Mouse (Mus musculus) thymus, postnatal 14 days (tissue): Measurements from ENCODE around the gene Hspb8.

Experiments
- DNase-seq: peaks from one replicate; pipeline ENCODE4 v3.0.0; 2021

Hspb8 gene

GRCm38 (mm10) chr5:116422699-116423201 is at the start of gene Hspb8:
Gene Hspb8, minus strand, starts transcription at chr5:116422864.
- DNase-seq: no peak

DNA sequence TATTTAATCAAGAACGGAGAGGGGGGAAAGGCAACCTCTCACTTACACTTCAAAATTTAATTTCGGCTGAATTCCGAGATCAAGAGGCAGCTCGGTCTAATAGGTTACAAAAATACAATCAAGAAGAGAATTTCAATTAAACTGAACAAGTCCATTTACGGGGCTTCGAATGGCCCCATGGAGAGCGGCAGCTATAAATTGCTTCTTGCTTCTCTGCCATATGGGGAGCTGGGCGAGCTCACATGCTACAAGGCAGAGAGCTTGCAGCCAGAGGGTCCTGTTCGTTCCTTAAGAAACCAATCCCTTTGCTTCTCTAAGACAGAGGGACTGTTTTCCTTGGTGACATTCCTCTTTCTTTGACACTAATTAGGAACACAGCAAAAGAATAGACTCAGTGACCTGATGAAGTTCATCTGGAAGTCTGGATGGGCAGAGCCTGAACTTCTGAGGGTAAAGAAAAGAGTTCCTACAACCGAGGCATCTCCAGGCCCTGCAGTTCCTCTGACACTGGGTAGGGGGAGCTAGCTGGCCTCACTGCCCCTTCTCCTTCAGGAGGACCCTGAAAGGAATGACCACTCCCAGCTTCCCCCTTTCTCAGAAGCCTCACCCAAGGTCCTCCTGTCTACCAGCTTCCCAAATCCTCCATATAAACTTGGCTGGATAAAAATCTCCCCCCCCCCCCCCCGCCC is 38.8 kb upstream of the Hspb8 start:
- peak; percentile 6 for DNase-seq

DNA sequence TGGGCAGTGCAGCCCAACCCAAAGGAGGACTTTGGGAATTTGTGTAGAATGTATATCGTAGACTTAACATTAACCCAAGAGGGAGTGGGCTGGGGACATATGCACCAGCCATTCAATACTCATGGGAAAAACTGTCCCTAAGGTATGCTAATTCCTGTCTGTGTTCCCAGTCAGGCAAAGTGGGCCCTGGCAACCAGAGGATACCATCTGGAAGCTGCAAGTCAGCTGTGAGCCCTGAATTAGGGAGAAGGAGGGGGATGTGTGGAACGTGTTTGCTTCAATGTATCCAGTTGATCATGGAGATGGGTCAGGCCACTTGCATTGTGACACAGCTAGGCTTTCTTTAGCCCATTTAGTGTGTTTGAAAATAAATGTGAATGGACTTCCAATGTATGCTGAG is 37.3 kb upstream of the Hspb8 start:
- no peak for DNase-seq

- DNase-seq: no peak
These were observed 35.1 kb upstream of the Hspb8 start for GRCm38 (mm10) chr5:116457791-116458190.

GRCm38 (mm10) chr5:116456796-116457515 is 34.3 kb upstream of the Hspb8 start:
- DNase-seq: no peak

DNA sequence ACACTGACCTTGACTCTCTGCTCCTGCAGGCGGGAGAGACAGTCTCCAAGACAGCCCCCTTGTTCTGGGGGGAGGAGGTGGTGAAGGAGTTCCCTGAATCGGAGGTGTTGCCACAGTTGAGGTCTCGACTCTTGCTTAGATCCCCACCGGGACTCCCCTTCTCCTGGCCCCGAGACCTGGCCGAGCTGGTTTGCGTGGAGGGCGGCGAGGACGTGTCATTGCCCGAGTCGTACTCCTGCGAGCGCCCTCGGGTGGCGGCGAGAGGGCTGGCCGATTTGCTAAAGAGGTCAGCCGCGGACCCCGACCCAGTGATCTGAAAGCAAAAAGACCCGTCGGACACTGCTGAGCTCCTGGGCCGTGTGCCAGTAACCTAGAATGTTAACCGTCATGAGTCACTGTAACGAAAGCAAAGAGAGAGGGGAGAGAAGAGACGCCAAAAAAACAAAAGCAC is 30.8 kb upstream of the Hspb8 start:
- peak; percentile 20 for DNase-seq

DNA sequence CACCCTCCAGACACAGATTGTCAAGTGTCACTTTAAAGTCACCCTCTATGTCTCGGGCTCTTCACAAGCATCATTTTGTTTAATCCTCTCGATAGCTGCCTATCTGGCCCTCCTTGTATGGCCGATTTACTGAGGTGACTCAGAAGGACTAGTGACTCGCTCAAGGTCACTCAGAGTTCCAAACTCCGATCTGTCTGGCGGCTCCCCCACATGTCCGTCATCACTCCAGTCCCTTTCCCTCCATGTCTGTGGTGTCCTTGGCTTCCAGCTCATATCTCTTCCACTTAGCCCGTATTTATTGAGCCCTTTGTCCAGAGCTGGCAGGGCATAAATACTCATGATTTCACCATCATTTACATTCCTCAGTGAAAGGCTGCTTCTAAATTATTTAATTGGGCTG is 28.2 kb upstream of the Hspb8 start:
- DNase-seq: no peak

GRCm38 (mm10) chr5:116449522-116450225 is 27.0 kb upstream of the Hspb8 start:
- no peak for DNase-seq

DNA sequence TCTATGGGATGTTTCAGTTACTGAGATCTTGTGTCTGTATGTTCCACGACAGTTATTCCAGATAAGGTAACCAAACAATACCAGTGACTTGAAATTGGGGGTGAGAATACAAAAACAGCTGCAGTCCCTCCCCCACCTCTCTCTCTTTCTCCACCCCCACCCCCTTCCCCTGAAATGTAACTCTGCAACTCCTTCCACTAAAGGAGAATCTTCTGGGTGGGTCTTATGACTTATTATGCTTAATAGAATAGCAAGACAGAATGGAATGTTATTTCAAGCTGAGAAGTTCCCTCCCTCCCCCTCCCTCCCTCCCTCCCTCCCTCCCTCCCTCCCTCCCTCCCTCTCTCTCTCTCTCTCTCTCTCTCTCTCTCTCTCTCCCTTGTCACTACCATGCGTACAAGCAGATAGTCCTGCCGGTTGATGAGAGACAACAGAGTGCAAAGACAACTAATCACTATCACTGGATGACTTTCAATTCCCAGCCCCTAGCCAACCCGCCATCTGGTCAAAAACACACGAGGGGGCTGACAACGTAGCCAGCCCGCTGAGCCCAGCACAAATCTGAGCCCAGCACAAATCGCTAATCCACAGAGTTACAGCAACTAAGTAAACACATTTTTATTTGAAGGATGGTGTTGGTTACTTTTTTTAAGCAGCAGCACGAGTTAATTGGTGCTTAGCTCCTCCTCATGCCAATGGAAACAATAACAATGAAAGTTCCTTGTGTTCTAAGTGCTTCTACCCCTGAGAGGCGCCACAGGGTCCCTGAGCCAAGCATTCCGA is 25.9 kb upstream of the Hspb8 start:
- DNase-seq: no peak

DNA sequence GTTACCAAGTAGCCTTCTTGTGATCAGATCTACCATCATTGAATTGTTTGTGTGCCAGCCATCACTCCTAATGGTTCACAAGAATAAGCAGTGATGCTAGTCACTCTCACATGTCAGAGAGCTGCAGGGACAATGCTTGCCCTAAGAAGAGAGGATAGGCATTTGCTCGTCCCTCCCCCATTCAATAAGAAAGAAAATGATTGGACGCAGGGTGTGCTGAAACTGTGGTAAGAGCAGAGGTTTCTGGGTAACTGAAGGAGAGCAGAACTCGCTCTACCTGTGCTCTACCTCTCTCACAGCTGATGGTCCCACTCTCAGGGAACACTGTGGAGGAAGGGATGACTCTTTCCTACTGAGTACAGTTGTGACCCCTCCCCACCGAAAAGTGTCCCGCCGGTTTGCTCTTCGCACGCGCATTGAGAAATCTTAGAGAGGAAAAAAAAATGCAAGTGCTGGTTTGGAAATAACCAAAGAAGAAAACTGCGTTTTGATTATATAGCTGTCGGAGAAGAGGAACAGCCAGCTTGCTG is 25.2 kb upstream of the Hspb8 start:
- DNase-seq: no peak

GRCm38 (mm10) chr5:116446552-116446951 is 23.9 kb upstream of the Hspb8 start:
- no peak for DNase-seq

DNA sequence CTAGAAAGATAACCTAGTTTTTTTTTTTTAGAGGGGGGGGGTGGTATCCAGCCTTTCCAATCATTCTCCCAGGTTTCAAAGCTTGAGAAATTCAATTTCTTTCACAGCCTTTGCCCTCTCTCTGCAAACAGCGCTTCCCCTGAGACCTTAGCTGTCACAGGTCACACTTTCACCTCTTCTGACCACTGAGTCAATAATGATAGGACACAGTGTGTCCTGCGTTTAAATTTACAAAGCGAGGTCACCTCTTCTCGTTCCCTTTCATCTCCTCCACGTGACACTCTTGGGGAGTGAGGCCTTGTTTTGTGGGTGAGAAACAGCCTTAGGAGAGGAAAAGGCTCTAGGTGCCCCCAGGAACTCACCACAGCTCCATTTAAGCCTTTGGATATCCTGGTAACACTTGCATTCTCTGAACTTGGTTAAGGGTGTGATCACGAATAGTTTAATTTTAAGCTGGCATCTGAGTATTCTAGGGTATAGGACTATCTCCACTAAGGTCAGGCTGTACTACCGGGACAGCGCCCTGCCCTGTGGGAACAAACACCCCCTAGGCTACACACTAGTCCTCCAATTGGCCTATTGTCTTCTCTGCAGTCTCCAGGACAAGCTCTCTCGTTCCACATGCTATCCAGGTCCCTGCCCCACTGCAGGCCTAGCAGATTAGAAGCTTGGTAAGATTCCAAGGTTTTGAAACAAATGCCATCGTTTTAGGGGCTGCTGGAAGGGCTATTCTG is 23.1 kb upstream of the Hspb8 start:
- no peak for DNase-seq

- DNase-seq: no peak
These were observed 21.9 kb upstream of the Hspb8 start for GRCm38 (mm10) chr5:116444517-116444916.

DNA sequence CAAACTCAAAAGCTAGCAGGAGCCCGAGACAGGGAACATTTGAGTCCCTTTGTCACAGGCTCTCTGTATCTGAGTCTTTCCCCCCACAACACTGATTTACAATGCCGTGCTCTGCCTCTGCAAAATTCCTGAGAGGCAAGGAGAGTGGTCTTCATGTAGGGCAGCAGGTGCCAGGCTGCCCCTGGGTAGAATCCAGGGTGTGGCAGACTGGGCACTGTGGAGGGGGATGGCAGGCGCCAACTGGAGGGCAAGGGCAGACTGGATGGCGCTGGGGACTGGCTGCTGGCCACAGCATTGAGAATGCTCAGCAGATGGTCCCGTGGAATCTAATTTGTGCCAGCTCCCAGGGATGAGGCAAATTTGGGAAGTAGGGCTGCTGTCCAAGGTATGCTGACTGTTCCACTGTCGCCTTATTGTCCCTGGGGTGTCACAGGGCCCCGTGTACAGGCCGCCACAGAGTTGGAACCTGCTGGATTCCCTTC is 20.8 kb upstream of the Hspb8 start:
- no peak for DNase-seq

- no peak for DNase-seq
These were observed 20.2 kb upstream of the Hspb8 start for GRCm38 (mm10) chr5:116442697-116443458.

- DNase-seq: no peak
These were observed 17.6 kb upstream of the Hspb8 start for GRCm38 (mm10) chr5:116440251-116440650.

GRCm38 (mm10) chr5:116438328-116438727 is 15.7 kb upstream of the Hspb8 start:
- no peak for DNase-seq

DNA sequence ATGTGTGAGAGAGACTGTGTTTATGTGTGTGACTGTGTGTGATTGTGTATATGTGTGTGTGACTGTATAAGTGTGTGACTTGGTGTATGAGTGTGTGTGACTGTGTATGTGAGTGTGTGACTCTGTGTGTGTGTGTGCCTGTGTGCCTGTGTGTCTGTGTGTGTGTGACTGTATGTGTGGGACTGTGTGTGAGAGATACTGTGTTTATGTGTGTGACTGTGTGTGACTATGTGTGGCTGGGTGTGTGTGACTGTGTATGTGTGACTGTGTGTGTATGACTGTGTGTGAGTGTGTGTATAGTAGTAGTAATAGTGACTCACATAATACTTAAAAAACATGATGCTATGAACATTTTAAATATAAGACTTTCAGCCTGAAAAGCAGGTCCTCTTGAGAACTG is 13.5 kb upstream of the Hspb8 start:
- no peak for DNase-seq

- DNase-seq: no peak
These were observed 12.5 kb upstream of the Hspb8 start for GRCm38 (mm10) chr5:116434976-116435850.

DNA sequence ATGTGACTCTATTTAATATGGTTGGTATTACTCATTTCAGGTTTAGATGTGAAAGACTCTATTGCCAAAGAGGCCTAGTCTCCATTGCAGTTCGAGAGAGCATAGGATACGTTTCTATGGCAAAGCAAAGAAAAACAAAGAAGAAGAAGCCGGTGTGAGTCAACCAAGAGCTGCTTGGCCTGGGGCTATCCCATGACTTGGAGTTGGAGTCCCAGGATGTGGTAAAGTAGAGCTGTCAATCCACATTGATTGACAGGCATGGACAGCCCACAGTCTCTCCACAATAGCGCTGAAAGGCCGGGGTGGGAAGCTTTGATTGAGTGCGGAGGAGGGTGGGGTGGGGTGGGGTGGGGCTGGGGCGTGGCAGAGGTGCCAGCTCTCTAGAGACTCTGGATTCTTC is 10.2 kb upstream of the Hspb8 start:
- no peak for DNase-seq
